Mouse (Mus musculus) urinary bladder, postnatal 14 days (tissue): ENCODE data around the gene Rplp1.

Experiments
- DNase-seq: peaks from one replicate; pipeline ENCODE4 v3.0.0; 2021; ENCODE audit warnings: low spot score

The Rplp1 gene

GRCm38 (mm10) chr9:61911300-61912128, 2.8 kb downstream of the Rplp1 start:
- no peak for DNase-seq

GRCm38 (mm10) chr9:61910526-61911256, 3.7 kb downstream of the Rplp1 start:
- no peak for DNase-seq

DNA sequence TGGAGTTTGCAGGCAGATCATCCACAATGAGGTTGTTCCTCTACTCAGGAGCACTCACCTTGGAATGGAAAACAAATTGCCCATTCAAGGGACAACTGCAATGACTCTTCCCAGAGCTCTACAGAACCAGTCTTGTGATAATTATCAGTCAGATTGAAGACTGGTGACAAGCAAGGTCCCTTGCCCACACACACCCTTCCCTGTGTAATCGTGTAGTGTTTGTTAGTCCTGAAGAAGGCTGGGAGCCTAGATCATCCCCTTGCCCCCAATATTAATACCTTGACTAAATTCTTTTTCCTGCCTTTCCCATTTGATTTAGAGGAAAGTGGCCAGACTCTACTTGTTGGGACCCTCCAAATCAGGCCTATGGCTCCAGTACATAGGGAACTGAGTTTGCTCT, 4.7 kb downstream of the Rplp1 start:
- no peak for DNase-seq

- no peak for DNase-seq
These were observed 5.4 kb downstream of the Rplp1 start for GRCm38 (mm10) chr9:61908832-61909407.

DNA sequence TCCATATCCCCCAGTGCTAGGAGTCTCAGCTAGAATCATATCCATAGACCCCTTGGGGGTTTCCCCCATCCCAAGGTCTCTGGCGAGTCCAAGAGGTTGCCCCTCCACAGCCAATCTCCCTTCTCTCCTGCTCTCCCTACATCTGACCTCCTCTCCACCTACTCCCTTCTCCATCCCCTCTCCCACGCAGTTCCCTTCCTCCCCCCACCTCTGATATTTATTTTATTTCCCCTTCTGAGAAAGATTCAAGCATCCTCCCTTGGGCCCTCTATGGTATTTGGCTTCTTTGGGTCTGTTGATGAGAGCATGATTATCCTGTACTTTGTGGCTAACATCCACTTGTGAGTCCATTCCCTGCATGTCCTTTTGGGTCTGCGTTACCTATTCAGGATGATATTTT, 6.0 kb downstream of the Rplp1 start:
- DNase-seq = no peak

DNA sequence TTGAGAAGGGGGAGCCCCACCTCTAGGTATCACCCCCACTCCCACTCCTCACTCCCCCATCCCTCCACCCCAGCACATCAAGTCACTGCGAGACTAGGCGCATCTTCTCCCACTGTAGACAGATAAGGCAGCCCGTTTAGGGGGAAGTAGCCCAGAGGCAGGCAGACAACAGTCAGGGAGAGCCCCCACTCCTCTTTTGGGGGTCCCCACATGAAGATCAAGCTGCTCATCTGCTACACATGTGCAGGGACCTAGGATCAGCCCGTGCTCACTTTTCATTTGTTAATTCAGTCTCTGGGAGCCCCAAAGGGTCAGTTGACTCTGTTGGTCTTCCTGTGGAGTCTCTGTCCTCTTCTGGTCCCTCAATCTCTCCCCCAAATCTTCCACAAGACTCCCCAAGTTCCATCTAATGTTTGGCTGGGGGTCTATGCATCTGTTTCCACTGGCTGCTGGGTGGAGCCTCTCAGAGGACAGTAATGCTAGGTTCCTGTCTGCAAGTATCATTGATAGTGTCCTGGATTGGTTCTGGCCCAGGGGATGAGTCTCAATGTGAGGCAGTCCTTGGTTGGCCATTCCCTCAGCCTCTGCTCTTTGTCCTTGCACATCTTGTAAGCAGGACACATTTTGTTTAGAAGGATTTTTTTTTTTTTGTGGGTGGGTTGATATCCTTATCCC, 6.6 kb downstream of the Rplp1 start:
- DNase-seq = no peak

DNA sequence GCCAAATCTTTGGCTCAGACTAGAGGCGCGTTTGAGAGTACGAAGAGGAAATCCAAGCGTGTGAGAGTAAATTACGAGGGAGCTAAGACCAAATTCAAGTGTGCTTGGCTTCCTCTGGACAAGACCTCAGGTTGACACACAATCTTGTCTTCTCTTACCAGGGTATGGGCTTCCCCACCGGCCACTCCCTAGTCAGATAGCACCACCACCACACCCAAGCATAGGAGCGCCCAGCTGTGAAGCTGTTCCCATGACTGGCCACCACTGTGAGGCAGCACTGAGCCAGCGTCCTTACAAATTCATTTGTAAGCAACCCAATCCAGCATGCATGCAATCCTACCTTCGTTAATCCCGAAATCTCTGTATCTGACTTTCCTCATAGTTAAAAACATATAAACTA, 7.4 kb downstream of the Rplp1 start:
- peak; percentile 57 for DNase-seq

GRCm38 (mm10) chr9:61905576-61905975, 8.8 kb downstream of the Rplp1 start:
- DNase-seq = no peak

GRCm38 (mm10) chr9:61904201-61904600, 10.1 kb downstream of the Rplp1 start:
- peak; percentile 37 for DNase-seq

GRCm38 (mm10) chr9:61902445-61902844, 11.9 kb downstream of the Rplp1 start:
- DNase-seq = no peak

GRCm38 (mm10) chr9:61901574-61901973, 12.8 kb downstream of the Rplp1 start:
- no peak for DNase-seq

GRCm38 (mm10) chr9:61899804-61900203, 14.5 kb downstream of the Rplp1 start:
- peak; percentile 89 for DNase-seq

- peak; percentile 91 for DNase-seq
These were observed 15.9 kb downstream of the Rplp1 start for GRCm38 (mm10) chr9:61898401-61898800.

GRCm38 (mm10) chr9:61895014-61895413, 19.3 kb downstream of the Rplp1 start:
- DNase-seq = peak; percentile 72

GRCm38 (mm10) chr9:61889855-61890254, 24.5 kb downstream of the Rplp1 start:
- no peak for DNase-seq

DNA sequence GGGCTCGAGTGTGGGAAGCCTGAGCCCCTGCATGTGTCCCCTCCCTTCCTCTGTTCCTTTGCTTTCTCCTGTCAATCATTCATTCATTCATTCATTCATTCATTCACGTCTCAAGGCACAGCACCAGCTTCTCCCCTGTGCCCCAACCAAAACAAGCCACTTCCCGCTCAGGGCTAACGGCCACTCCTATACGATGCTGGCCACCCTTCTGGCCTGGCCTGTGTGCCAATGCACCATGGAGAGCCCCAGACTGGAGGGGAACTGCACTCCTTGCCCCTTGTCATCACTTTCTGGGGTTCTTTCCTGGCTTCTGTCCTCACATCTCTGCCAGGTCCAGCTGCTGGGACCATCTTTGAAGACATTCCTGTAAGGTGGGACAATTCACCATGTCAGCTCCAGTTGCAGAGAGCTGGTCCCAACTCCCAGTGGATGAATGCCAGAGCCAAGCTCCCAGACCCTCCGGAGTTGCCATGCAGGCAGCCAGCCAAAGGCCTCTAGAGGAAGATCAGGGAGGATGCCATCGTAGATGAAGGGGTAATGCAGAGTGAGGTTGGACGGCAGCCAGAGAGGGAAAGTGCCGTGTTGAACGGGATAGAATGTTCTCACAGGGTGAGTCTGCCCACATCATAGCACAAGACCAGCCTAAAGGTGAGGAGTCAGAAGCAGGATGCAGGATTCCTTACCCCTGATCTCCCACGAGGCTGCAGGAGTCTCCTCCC, 26.5 kb downstream of the Rplp1 start:
- no peak for DNase-seq

DNA sequence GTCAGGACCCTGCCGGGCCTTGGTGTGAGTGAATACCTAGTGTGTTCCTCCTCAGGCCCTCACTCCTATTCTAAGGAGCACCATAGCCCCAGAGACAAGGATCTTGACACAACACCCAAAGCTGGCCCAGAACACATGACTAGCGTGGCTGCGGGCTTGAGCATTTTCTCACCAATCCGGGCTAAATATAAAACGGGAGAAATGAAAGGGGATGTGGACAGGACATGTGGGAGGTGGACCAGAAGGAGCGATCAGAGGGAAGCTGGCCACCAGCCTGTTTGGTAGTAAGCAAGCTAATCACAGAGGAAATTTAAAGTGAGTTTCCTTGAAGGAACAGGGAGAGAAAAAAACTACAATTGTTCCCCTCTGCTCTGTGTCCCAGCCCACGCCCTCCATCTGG, 28.4 kb downstream of the Rplp1 start:
- DNase-seq = no peak

GRCm38 (mm10) chr9:61884936-61885335, 29.4 kb downstream of the Rplp1 start:
- DNase-seq = no peak

- no peak for DNase-seq
These were observed 30.0 kb downstream of the Rplp1 start for GRCm38 (mm10) chr9:61884375-61884774.

DNA sequence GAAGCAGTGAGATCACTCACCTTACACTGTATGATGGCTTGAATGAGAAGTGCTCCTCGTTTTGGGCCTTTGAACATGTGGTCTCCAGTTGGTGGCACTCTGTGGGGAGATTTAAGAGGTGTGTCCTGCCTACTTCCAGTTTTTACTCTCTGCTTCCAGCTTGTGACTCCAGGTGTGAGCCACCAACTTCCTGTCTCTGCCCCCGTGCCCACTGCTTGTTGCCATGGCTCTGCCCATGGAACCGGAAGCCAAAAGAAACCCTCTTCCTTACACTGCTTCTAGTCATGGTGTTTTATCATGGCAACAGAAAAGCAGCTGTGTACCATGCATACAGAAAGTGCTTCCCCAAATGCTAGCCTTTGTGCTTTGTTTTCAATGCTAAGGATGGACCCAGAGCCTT, 32.2 kb downstream of the Rplp1 start:
- DNase-seq = no peak

GRCm38 (mm10) chr9:61878889-61879288, 35.5 kb downstream of the Rplp1 start:
- peak; percentile 74 for DNase-seq
